Mouse (Mus musculus): ENCODE measurements around the gene Lmf1. TPM values are rescaled to one million over a fixed set of nuclear protein-coding genes. Genes with fewer than 3 reads are reported as not detected.

Lmf1 gene
- polyA plus RNA-seq, 1 experiment from 2014 or later, result 21.5 TPM

DNA sequence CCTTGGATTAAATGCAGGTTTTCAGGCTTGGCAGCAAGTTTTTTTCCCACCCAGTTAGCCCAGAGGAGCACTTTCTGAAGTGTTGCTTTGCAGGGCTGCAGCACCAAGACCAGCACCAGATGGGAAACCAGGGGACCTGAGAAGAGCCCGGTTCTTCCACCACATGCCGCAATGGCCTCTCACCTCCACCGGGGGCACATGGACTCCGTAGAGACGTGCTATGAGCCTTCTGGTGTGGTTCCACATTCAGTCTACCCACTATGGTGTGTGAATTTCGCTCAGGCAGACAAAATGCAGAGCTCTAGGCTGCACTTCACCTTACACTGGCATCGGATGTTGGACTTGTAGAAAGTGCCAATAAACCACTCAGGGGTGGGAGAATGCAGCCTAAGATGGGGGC is 107.4 kb downstream of the Lmf1 start:
- no peak overlapping the region for H3K27ac ChIP-seq (replicated peaks)
- peaks cover 9% of the 10 kb centered on the region for H3K4me1 ChIP-seq
- ATAC-seq (ENCODE audit: low FRiP score, low read depth), result no peak
- H3K27me3 ChIP-seq, result peaks cover 5% of the 10 kb centered on the region; the same call in 1 of the 2 replicates
- H3K36me3 ChIP-seq, result no peaks in the 10 kb centered on the region
- H3K4me3 ChIP-seq, result no peak overlapping the region
- 48% methylated on average over 7 of the region's 7 CpGs for WGBS
- H3K4me2 ChIP-seq (replicated peaks), result no peak overlapping the region
- H3K9ac ChIP-seq (replicated peaks), result no peak overlapping the region
- no peaks in the 10 kb centered on the region for H3K9me3 ChIP-seq

DNA sequence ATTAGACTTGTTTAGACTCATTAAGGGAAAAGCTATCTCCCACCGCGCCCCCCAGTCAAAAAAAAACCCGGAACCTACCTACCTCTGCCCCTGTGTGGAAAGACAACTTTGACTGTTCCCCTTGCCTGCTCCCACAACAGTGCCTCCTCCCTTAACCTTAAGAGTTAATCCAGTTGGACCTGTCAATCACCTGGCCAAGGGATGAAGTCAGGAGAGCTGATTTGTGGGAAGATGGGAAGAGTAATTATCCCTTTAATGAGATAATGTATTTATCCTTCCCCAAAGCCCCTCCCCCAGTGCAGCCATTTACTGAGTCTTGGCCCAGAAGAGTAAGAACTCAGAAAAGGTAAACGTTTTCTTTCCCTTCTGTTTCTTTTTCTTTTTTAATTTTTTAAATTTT is 110.0 kb downstream of the Lmf1 start:
- no peak overlapping the region for H3K27ac ChIP-seq (replicated peaks)
- no peak overlapping the region for H3K4me3 ChIP-seq
- WGBS, result 77% methylated on average over 4 of the region's 4 CpGs
- no peak overlapping the region for H3K4me2 ChIP-seq (replicated peaks)
- H3K36me3 ChIP-seq, result no peaks in the 10 kb centered on the region
- H3K9ac ChIP-seq (replicated peaks), result no peak overlapping the region
- peaks cover 5% of the 10 kb centered on the region; the same call in 1 of the 2 replicates for H3K27me3 ChIP-seq
- peaks cover 7% of the 10 kb centered on the region for H3K4me1 ChIP-seq
- ATAC-seq (ENCODE audit: low FRiP score, low read depth), result no peak
- no peaks in the 10 kb centered on the region for H3K9me3 ChIP-seq

- no peak overlapping the region for H3K4me2 ChIP-seq (replicated peaks)
- no peak overlapping the region for H3K27ac ChIP-seq (replicated peaks)
- no peak for ATAC-seq (ENCODE audit: low FRiP score, low read depth)
- H3K4me1 ChIP-seq, result no peaks in the 10 kb centered on the region
- H3K9ac ChIP-seq (replicated peaks), result no peak overlapping the region
- H3K9me3 ChIP-seq, result no peaks in the 10 kb centered on the region
- WGBS, result 50% methylated on average over 1 of the region's 1 CpGs
- no peaks in the 10 kb centered on the region for H3K36me3 ChIP-seq
- H3K4me3 ChIP-seq, result no peak overlapping the region
- peaks cover 5% of the 10 kb centered on the region; the same call in 1 of the 2 replicates for H3K27me3 ChIP-seq
Observed at GRCm38 (mm10) chr17:25696263-25696662, 117.4 kb downstream of the Lmf1 start.

- WGBS, result 13% methylated on average over 7 of the region's 7 CpGs
Observed at GRCm38 (mm10) chr17:25698446-25698845, 119.6 kb downstream of the Lmf1 start.

DNA sequence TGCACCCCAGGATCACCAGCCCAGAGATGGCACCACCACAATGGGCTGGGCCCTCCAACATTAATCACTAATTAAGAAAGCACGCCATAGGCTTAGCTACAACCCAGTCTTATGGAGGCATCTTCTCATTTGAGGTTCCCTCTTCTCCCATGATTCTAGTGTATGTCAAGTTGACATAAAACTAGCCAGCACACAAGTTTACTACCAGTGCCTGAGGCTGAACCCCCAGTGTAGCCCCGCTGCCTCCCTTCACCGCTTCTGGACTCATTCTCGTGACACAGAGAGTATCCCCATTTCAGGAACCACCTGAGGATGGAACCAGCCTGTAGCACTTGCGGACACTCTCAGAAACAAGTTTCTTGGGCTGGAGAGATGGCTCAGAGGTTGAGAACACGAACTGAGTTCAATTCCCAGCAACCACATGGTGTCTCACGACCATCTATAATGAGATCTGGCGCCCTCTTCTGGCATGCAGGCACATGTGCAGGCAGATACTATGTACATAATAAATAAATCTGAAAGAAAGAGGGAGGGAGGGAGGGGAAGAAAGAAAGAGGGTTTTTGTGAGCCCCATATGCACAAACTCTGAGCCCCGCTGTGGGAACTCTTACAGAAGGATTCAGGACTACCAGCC is 122.1 kb downstream of the Lmf1 start:
- H3K9ac ChIP-seq (replicated peaks), result no peak overlapping the region
- H3K27me3 ChIP-seq, result peaks cover 5% of the 10 kb centered on the region; the same call in 1 of the 2 replicates
- H3K4me3 ChIP-seq, result no peak overlapping the region
- no peak for ATAC-seq (ENCODE audit: low FRiP score, low read depth)
- H3K36me3 ChIP-seq, result no peaks in the 10 kb centered on the region
- H3K4me2 ChIP-seq (replicated peaks), result no peak overlapping the region
- no peaks in the 10 kb centered on the region for H3K9me3 ChIP-seq
- no peak overlapping the region for H3K27ac ChIP-seq (replicated peaks)
- no peaks in the 10 kb centered on the region for H3K4me1 ChIP-seq
- 58% methylated on average over 9 of the region's 9 CpGs for WGBS

More at GRCm38 (mm10) chr17:25698446-25698845, 119.6 kb downstream of the Lmf1 start:
- no peaks in the 10 kb centered on the region for H3K9me3 ChIP-seq
- H3K4me1 ChIP-seq, result no peaks in the 10 kb centered on the region
- no peak for ATAC-seq (ENCODE audit: low FRiP score, low read depth)
- H3K36me3 ChIP-seq, result no peaks in the 10 kb centered on the region
- no peak overlapping the region for H3K9ac ChIP-seq (replicated peaks)
- no peak overlapping the region for H3K27ac ChIP-seq (replicated peaks)
- H3K27me3 ChIP-seq, result peaks cover 5% of the 10 kb centered on the region; the same call in 1 of the 2 replicates
- no peak overlapping the region for H3K4me2 ChIP-seq (replicated peaks)
- H3K4me3 ChIP-seq, result no peak overlapping the region

DNA sequence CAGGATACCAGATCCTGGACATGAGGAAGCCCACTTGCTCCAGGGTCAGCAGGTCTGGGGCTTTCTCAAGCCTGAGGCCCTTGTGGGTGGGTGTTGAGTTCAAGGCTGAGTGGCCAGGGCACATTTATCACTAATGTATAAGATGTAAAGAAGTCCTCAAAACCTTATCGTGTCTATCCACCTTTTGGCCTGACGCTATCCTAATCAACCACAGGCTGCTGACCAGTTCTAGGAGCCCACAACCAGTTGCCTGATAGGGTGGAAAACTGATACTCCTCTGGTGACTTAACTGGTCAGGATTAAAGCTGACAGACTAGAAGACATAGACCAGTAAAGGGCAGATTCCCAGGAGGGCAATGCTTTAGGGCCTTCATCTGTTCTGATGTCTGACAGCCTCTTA is 131.1 kb downstream of the Lmf1 start:
- whole genome bisulfite sequencing, result 94% methylated on average over 2 of the region's 2 CpGs
- Histone ChIP-seq H3K36me3 (no peaks in the 10 kb centered on the region), H3K4me1 (no peaks in the 10 kb centered on the region), H3K4me3 (no peak overlapping the region), H3K9me3 (no peaks in the 10 kb centered on the region), H3K27me3 (peaks cover 2% of the 10 kb centered on the region), H3K27ac (replicated peaks) (no peak overlapping the region), H3K4me2 (replicated peaks) (no peak overlapping the region), H3K9ac (replicated peaks) (no peak overlapping the region)
- no peak for ATAC-seq (ENCODE audit: low FRiP score, low read depth)

- no peak for ATAC-seq (ENCODE audit: low FRiP score, low read depth)
- H3K4me2 ChIP-seq (replicated peaks), result no peak overlapping the region
- no peaks in the 10 kb centered on the region for H3K4me1 ChIP-seq
- no peak overlapping the region for H3K27ac ChIP-seq (replicated peaks)
- 84% methylated on average over 4 of the region's 4 CpGs for WGBS
- no peak overlapping the region for H3K9ac ChIP-seq (replicated peaks)
- no peaks in the 10 kb centered on the region for H3K9me3 ChIP-seq
- peaks cover 14% of the 10 kb centered on the region for H3K27me3 ChIP-seq
- no peaks in the 10 kb centered on the region for H3K36me3 ChIP-seq
- H3K4me3 ChIP-seq, result no peak overlapping the region
Observed at GRCm38 (mm10) chr17:25711136-25711535, 132.3 kb downstream of the Lmf1 start.

Other genes starting within 250 kb of the Lmf1 start
- not detected in 2 replicates for gene Tpsab1, start 233.5 kb upstream of the Lmf1 start, polyA plus RNA-seq (2016; fragmentation: Nextera tagmentation; extraction: Ambion mirVana)
- not detected in 2 replicates for gene Tpsb2, start 212.8 kb upstream of the Lmf1 start, polyA plus RNA-seq (2016; fragmentation: Nextera tagmentation; extraction: Ambion mirVana)
- gene Tpsg1, start 209.8 kb upstream of the Lmf1 start, polyA plus RNA-seq (2016; fragmentation: Nextera tagmentation; extraction: Ambion mirVana), result 0.22 and 0.92 TPM in 2 replicates
- 9.7 and 10.4 TPM in 2 replicates for gene Cacna1h, start 145.3 kb upstream of the Lmf1 start, polyA plus RNA-seq (2016; fragmentation: Nextera tagmentation; extraction: Ambion mirVana)
- gene Tekt4, start 124.5 kb upstream of the Lmf1 start, polyA plus RNA-seq (2016; fragmentation: Nextera tagmentation; extraction: Ambion mirVana), result 0.14 and 0.22 TPM in 2 replicates
- 0.11 TPM in 1 of 2 replicates, not detected in the other for gene Sstr5, start 81.8 kb upstream of the Lmf1 start, polyA plus RNA-seq (2016; fragmentation: Nextera tagmentation; extraction: Ambion mirVana)
- 3.2 and 4.7 TPM in 2 replicates for gene Sox8, start 8.4 kb upstream of the Lmf1 start, polyA plus RNA-seq (2016; fragmentation: Nextera tagmentation; extraction: Ambion mirVana)
- 0.85 and 1.5 TPM in 2 replicates for gene Gng13, start 138.1 kb downstream of the Lmf1 start, polyA plus RNA-seq (2016; fragmentation: Nextera tagmentation; extraction: Ambion mirVana)
- gene Chtf18, start 148.3 kb downstream of the Lmf1 start, polyA plus RNA-seq (2016; fragmentation: Nextera tagmentation; extraction: Ambion mirVana), result 31.4 and 34.5 TPM in 2 replicates
- gene Rpusd1, start 148.6 kb downstream of the Lmf1 start, polyA plus RNA-seq (2016; fragmentation: Nextera tagmentation; extraction: Ambion mirVana), result 18.1 and 19.4 TPM in 2 replicates
- not detected in 2 replicates for gene Mslnl, start 157.0 kb downstream of the Lmf1 start, polyA plus RNA-seq (2016; fragmentation: Nextera tagmentation; extraction: Ambion mirVana)
- 0.19 and 0.27 TPM in 2 replicates for gene Msln, start 175.3 kb downstream of the Lmf1 start, polyA plus RNA-seq (2016; fragmentation: Nextera tagmentation; extraction: Ambion mirVana)
- gene Narfl, start 194.7 kb downstream of the Lmf1 start, polyA plus RNA-seq (2016; fragmentation: Nextera tagmentation; extraction: Ambion mirVana), result 24.8 and 24.9 TPM in 2 replicates
- gene Haghl, start 206.6 kb downstream of the Lmf1 start, polyA plus RNA-seq (2016; fragmentation: Nextera tagmentation; extraction: Ambion mirVana), result 114 and 116 TPM in 2 replicates
- 0.40 and 0.68 TPM in 2 replicates for gene Ccdc78, start 207.5 kb downstream of the Lmf1 start, polyA plus RNA-seq (2016; fragmentation: Nextera tagmentation; extraction: Ambion mirVana)
- 81.8 and 86.1 TPM in 2 replicates for gene Fam173a, start 213.8 kb downstream of the Lmf1 start, polyA plus RNA-seq (2016; fragmentation: Nextera tagmentation; extraction: Ambion mirVana)
- not detected in 2 replicates for gene AC134908.4, start 216.6 kb downstream of the Lmf1 start, polyA plus RNA-seq (2016; fragmentation: Nextera tagmentation; extraction: Ambion mirVana)
- gene Metrn, start 218.1 kb downstream of the Lmf1 start, polyA plus RNA-seq (2016; fragmentation: Nextera tagmentation; extraction: Ambion mirVana), result 59.1 and 68.8 TPM in 2 replicates
- gene Fbxl16, start 230.0 kb downstream of the Lmf1 start, polyA plus RNA-seq (2016; fragmentation: Nextera tagmentation; extraction: Ambion mirVana), result 24.8 and 29.4 TPM in 2 replicates
- gene Wdr24, start 244.5 kb downstream of the Lmf1 start, polyA plus RNA-seq (2016; fragmentation: Nextera tagmentation; extraction: Ambion mirVana), result 28.3 and 28.5 TPM in 2 replicates
- gene Jmjd8, start 249.8 kb downstream of the Lmf1 start, polyA plus RNA-seq (2016; fragmentation: Nextera tagmentation; extraction: Ambion mirVana), result 70.7 and 71.1 TPM in 2 replicates